Mouse (Mus musculus) T-cell, adult 66 days (primary cell): ENCODE measurements around the gene Uqcr10. TPM values are rescaled to one million over a fixed set of nuclear protein-coding genes. Genes with fewer than 3 reads are reported as not detected.

Experiments
- total RNA-seq, 2 experiments: library from RNA; stranded (reverse); gene quantifications; 3 replicates in 1 of 2; 4 replicates in 1 of 2; pipeline ENCODE4 v1.2.4; 2023

Uqcr10 gene
- total RNA-seq = 100 to 1,000 TPM; 122 to 140 TPM

DNA sequence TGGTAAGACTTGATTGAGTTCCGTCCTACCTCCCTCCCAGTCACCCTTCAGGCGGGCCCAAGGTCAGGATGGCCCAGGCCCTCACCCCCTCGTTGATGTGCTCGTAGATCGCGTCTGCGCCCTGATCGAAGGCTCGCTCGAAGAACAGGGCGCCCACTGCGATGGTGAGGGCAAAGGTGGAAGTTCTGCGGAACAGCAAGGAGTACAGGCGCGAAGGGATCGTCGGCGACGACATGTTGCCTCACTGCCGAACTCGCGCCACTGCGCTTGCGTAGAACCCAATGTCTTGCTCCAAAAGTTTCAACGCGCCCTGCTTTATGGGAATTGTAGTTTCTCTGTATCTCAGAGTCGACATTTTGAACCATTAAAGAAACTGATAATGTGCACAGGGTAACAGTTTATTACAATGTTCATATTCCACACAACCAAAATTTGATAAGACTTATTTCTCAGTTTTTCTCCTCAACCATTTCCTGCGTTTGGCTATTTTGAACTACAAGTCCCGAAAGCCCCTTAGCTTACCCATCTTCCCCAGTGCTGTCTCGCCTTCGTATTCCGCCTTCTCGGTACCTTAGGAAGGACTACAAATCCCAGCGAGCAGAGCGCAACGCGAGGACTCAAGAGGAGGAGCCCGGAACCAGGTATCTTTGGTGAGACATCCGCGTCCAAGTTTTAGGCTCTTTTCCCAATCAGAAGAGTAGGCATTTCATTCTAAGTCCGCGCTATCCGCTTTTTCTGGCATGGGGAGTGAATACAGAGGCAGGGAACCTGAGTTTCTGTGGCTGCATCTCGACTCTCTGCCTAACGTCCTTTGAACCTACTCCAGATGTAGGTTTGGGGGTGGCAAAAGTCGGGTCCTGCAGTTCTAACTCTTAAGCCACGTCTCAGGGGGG is at the start of gene Uqcr10, which contains the start of gene Zmat5:
Gene Uqcr10, minus strand, starts transcription at position 271 of the 893 bp plus-strand sequence.
Gene Zmat5, plus strand, starts transcription at position 607 of the 893 bp plus-strand sequence.

DNA sequence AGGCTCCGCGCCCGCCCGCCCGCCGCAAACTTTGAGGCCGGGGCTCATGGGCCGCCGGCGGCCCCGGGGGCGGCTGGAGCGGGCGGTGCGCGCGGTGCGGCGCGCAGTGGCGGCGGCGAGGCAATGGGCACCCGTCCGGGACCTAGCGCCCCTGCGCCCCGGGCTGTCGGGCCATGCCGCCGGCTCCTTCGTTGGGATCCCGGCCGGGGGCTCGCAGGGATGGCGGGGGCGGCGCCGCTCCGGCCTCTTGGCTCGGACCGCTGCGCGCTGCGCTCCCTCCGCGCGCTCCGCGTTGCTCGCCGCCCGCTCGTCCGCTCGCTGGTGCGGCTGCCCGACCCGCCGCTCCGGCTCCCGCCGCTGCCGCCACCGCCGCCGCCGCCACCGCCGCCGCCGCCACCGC is 42.6 kb upstream of the Uqcr10 start, which contains the start of gene Cabp7:
Gene Cabp7, minus strand, starts transcription at position 46 of the 400 bp plus-strand sequence.

Other genes with a start within 250 kb of the Uqcr10 start
- gene Mtmr3, start 109.5 kb downstream of the Uqcr10 start, total RNA-seq = 10 to 100 TPM; 90.2 to 91.2 TPM
- not detected for gene Gm11032, start 84.3 kb downstream of the Uqcr10 start, total RNA-seq
- 10 to 100 TPM; 30.4 to 31.0 TPM for gene Ascc2, start 66.6 kb downstream of the Uqcr10 start, total RNA-seq
- gene Zmat5, start 336 bp upstream of the Uqcr10 start, total RNA-seq = 10 to 100 TPM; 30.5 to 33.3 TPM
- gene Cabp7, start 42.4 kb upstream of the Uqcr10 start, total RNA-seq = under 1 TPM; 0.21 to 0.47 TPM
- 10 to 100 TPM; 53.7 to 57.5 TPM for gene Nf2, start 145.2 kb upstream of the Uqcr10 start, total RNA-seq
- gene Nipsnap1, start 169.6 kb upstream of the Uqcr10 start, total RNA-seq = 10 to 100 TPM; 26.0 to 27.1 TPM
- 10 to 100 TPM; 42.6 to 42.8 TPM for gene Thoc5, start 191.0 kb upstream of the Uqcr10 start, total RNA-seq
- gene Nefh, start 243.7 kb upstream of the Uqcr10 start, total RNA-seq = 1 to 10 TPM; 3.3 to 3.5 TPM